Mouse (Mus musculus): ENCODE measurements around the gene Uba6. TPM values are rescaled to one million over a fixed set of nuclear protein-coding genes. Genes with fewer than 3 reads are reported as not detected.
A peak's percentile ranks its signal among the peaks of the same experiment; 100 is the strongest.

Gene Uba6
- 18.7 and 19.5 TPM in 2 replicates for polyA plus RNA-seq (2014; fragmentation: Nextera tagmentation; extraction: Ambion mirVana)

- DNase-seq (ENCODE audit: low spot score) (peak; percentile 99), ATAC-seq (ENCODE audit: low read depth) (peak; percentile 100)
- Histone ChIP-seq H3K4me3 (ENCODE audit: low read depth, low read length) (peak within 1 kb of the TSS; percentile 84), H3K9me3 (ENCODE audit: control insufficient read depth, low read length) (no peaks in the 10 kb centered on the region), H3K9ac (ENCODE audit: low read depth, low read length) (peak within 1 kb of the TSS; percentile 86), H3K36me3 (ENCODE audit: control insufficient read depth, insufficient read depth, low read length) (peaks cover 8% of the 10 kb centered on the region; the same call in 1 of the 2 replicates), H3K27me3 (replicated peaks; ENCODE audit: control insufficient read depth, insufficient read depth, low read length) (no peaks in the 10 kb centered on the region), H3K27ac (replicated peaks; ENCODE audit: low read depth, low read length) (peak within 1 kb of the TSS; percentile 96), H3K4me2 (ENCODE audit: low read depth, low read length) (peak within 1 kb of the TSS; percentile 66), H3K4me1 (ENCODE audit: control insufficient read depth, insufficient read depth, low read length) (peaks cover 7% of the 10 kb centered on the region)
- WGBS: under 1% methylated on average over 38 of the region's 67 CpGs
Measured at GRCm38 (mm10) chr5:86172449-86173161, at the start of gene Uba6. Gene Uba6 (minus strand): TSS chr5:86172803.

DNA sequence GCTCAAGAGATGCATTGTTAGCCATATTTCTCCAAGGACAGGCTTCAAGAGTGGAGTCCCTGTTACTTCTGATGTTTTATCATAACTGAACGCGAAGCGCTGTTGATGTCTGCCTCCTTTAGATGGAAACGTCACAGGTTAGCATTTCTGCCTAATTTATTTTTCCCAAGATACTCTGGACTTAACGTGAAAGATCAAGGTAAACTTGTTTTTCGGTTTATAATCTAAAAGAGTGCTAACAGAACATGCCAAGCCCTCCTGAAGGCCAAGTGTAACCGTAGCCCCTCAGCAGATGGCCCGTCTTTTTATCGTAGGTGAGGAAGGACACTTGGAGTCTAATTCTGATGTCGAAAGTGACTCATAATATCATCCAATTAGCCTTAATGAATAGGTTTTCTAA is 25.2 kb upstream of the Uba6 start, which contains the start of gene Gnrhr:
Gnrhr (minus strand) TSS at position 101 of the 400 bp plus-strand sequence.
- DNase-seq (ENCODE audit: low spot score) (no peak), ATAC-seq (ENCODE audit: low read depth) (no peak)
- H3K9me3 ChIP-seq (ENCODE audit: control insufficient read depth, low read length): no peaks in the 10 kb centered on the region
- no peaks in the 10 kb centered on the region for H3K4me1 ChIP-seq (ENCODE audit: control insufficient read depth, insufficient read depth, low read length)
- H3K4me2 ChIP-seq (ENCODE audit: low read depth, low read length): no peak within 1 kb of the TSS
- H3K9ac ChIP-seq (ENCODE audit: low read depth, low read length): no peak within 1 kb of the TSS
- H3K27me3 ChIP-seq (replicated peaks; ENCODE audit: control insufficient read depth, insufficient read depth, low read length): no peaks in the 10 kb centered on the region
- H3K36me3 ChIP-seq (ENCODE audit: control insufficient read depth, insufficient read depth, low read length): no peaks in the 10 kb centered on the region
- H3K27ac ChIP-seq (replicated peaks; ENCODE audit: low read depth, low read length): no peak within 1 kb of the TSS
- 90% methylated on average over 10 of the region's 10 CpGs for WGBS
- no peak within 1 kb of the TSS for H3K4me3 ChIP-seq (ENCODE audit: low read depth, low read length)

GRCm38 (mm10) chr5:86191356-86191755 is 18.8 kb upstream of the Uba6 start:
- Histone ChIP-seq H3K27me3 (replicated peaks; ENCODE audit: control insufficient read depth, insufficient read depth, low read length) (no peaks in the 10 kb centered on the region), H3K4me3 (ENCODE audit: low read depth, low read length) (no peak overlapping the region), H3K9me3 (ENCODE audit: control insufficient read depth, low read length) (no peaks in the 10 kb centered on the region), H3K4me2 (ENCODE audit: low read depth, low read length) (no peak overlapping the region), H3K9ac (ENCODE audit: low read depth, low read length) (no peak overlapping the region), H3K4me1 (ENCODE audit: control insufficient read depth, insufficient read depth, low read length) (no peaks in the 10 kb centered on the region), H3K27ac (replicated peaks; ENCODE audit: low read depth, low read length) (no peak overlapping the region), H3K36me3 (ENCODE audit: control insufficient read depth, insufficient read depth, low read length) (no peaks in the 10 kb centered on the region)
- DNase-seq (ENCODE audit: low spot score) (peak; percentile 67), ATAC-seq (ENCODE audit: low read depth) (no peak)
- WGBS: 15% methylated on average over 4 of the region's 4 CpGs

- Histone ChIP-seq H3K27me3 (replicated peaks; ENCODE audit: control insufficient read depth, insufficient read depth, low read length) (no peaks in the 10 kb centered on the region), H3K27ac (replicated peaks; ENCODE audit: low read depth, low read length) (no peak overlapping the region), H3K4me3 (ENCODE audit: low read depth, low read length) (no peak overlapping the region), H3K9ac (ENCODE audit: low read depth, low read length) (no peak overlapping the region), H3K9me3 (ENCODE audit: control insufficient read depth, low read length) (no peaks in the 10 kb centered on the region), H3K4me2 (ENCODE audit: low read depth, low read length) (no peak overlapping the region), H3K36me3 (ENCODE audit: control insufficient read depth, insufficient read depth, low read length) (no peaks in the 10 kb centered on the region), H3K4me1 (ENCODE audit: control insufficient read depth, insufficient read depth, low read length) (no peaks in the 10 kb centered on the region)
- no peak for ATAC-seq (ENCODE audit: low read depth)
- DNase-seq (ENCODE audit: low spot score): peak; percentile 54
- 23% methylated on average over 5 of the region's 5 CpGs for WGBS
Measured at GRCm38 (mm10) chr5:86190770-86191169, 18.2 kb upstream of the Uba6 start.

DNA sequence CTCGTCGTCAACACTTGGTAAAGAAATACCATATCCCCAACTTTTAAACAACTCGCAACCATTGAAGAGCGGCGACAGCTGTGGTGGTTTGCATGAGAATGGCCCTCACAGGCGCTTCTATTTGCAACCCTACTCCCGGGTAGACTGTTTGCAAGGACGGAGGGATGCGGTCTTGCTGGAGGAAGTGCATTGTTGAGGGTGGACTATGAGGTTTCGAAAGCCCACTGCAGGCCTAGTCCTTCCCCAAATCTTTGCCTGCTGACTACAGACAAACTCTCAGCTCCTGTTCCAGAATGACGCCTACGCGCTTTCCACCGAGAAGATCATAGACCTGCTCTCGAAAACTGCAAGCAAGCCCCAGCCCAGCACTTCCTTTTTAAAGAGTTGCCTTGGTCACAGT is 17.7 kb upstream of the Uba6 start:
- Histone ChIP-seq H3K27me3 (replicated peaks; ENCODE audit: control insufficient read depth, insufficient read depth, low read length) (no peaks in the 10 kb centered on the region), H3K4me2 (ENCODE audit: low read depth, low read length) (no peak overlapping the region), H3K9me3 (ENCODE audit: control insufficient read depth, low read length) (no peaks in the 10 kb centered on the region), H3K4me3 (ENCODE audit: low read depth, low read length) (no peak overlapping the region), H3K36me3 (ENCODE audit: control insufficient read depth, insufficient read depth, low read length) (no peaks in the 10 kb centered on the region), H3K27ac (replicated peaks; ENCODE audit: low read depth, low read length) (no peak overlapping the region), H3K4me1 (ENCODE audit: control insufficient read depth, insufficient read depth, low read length) (no peaks in the 10 kb centered on the region), H3K9ac (ENCODE audit: low read depth, low read length) (no peak overlapping the region)
- ATAC-seq (ENCODE audit: low read depth) (no peak), DNase-seq (ENCODE audit: low spot score) (no peak)
- WGBS: 49% methylated on average over 15 of the region's 15 CpGs

DNA sequence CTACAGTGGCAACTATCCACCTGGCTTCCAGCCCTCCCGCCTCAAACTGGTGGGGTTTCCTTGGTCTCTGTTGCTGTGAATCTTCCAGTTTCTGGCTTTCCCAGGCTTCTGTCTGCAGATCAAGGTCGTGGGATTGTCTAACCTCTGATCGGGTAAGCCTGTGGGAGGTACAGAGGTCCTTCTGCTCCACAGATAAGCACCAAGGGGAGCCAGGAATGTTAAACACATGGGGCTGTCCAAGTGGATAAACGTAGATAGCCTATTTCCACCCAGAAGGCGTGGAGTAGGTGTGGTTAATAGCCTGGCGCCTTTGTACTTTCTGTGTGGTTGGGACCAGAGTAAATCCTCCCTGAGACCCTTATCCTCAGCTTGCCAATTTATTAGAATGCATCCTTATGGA is 14.8 kb upstream of the Uba6 start:
- Histone ChIP-seq H3K4me1 (ENCODE audit: control insufficient read depth, insufficient read depth, low read length) (no peaks in the 10 kb centered on the region), H3K4me3 (ENCODE audit: low read depth, low read length) (no peak overlapping the region), H3K4me2 (ENCODE audit: low read depth, low read length) (no peak overlapping the region), H3K36me3 (ENCODE audit: control insufficient read depth, insufficient read depth, low read length) (no peaks in the 10 kb centered on the region), H3K9me3 (ENCODE audit: control insufficient read depth, low read length) (no peaks in the 10 kb centered on the region), H3K27ac (replicated peaks; ENCODE audit: low read depth, low read length) (no peak overlapping the region), H3K27me3 (replicated peaks; ENCODE audit: control insufficient read depth, insufficient read depth, low read length) (no peaks in the 10 kb centered on the region), H3K9ac (ENCODE audit: low read depth, low read length) (no peak overlapping the region)
- DNase-seq (ENCODE audit: low spot score) (no peak), ATAC-seq (ENCODE audit: low read depth) (no peak)
- 74% methylated on average over 6 of the region's 6 CpGs for WGBS

- DNase-seq (ENCODE audit: low spot score) (no peak), ATAC-seq (ENCODE audit: low read depth) (no peak)
- WGBS: 50% methylated on average over 2 of the region's 2 CpGs
- Histone ChIP-seq H3K9me3 (ENCODE audit: control insufficient read depth, low read length) (no peaks in the 10 kb centered on the region), H3K4me3 (ENCODE audit: low read depth, low read length) (no peak overlapping the region), H3K4me2 (ENCODE audit: low read depth, low read length) (no peak overlapping the region), H3K4me1 (ENCODE audit: control insufficient read depth, insufficient read depth, low read length) (peaks cover 7% of the 10 kb centered on the region), H3K27me3 (replicated peaks; ENCODE audit: control insufficient read depth, insufficient read depth, low read length) (no peaks in the 10 kb centered on the region), H3K27ac (replicated peaks; ENCODE audit: low read depth, low read length) (no peak overlapping the region), H3K9ac (ENCODE audit: low read depth, low read length) (no peak overlapping the region), H3K36me3 (ENCODE audit: control insufficient read depth, insufficient read depth, low read length) (no peaks in the 10 kb centered on the region)
Measured at GRCm38 (mm10) chr5:86173778-86174177, 1.2 kb upstream of the Uba6 start.

DNA sequence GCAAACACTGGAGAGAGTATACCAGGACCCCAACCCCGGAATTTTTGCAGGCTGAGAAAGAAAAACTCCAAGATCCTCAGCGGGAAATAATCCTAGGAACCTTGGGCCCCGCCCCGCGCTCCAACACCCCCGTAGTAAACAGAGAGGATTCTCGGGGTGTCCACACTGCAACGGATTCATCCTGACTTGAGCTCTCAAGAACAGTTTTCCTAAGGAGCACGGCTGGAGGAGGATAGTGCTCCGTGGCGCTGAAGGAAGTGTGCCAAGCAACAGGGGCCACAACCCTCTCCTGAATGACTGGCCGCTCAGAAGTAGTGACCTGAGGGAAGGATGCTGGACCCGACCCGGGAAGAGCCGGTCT is 535 bp downstream of the Uba6 start:
- H3K9ac ChIP-seq (ENCODE audit: low read depth, low read length): peak overlapping the region; percentile 86
- WGBS: under 1% methylated on average over 12 of the region's 15 CpGs
- peak overlapping the region; percentile 84 for H3K4me3 ChIP-seq (ENCODE audit: low read depth, low read length)
- peaks cover 7% of the 10 kb centered on the region for H3K4me1 ChIP-seq (ENCODE audit: control insufficient read depth, insufficient read depth, low read length)
- DNase-seq (ENCODE audit: low spot score): no peak
- H3K27me3 ChIP-seq (replicated peaks; ENCODE audit: control insufficient read depth, insufficient read depth, low read length): no peaks in the 10 kb centered on the region
- peak overlapping the region; percentile 96 for H3K27ac ChIP-seq (replicated peaks; ENCODE audit: low read depth, low read length)
- H3K9me3 ChIP-seq (ENCODE audit: control insufficient read depth, low read length): no peaks in the 10 kb centered on the region
- H3K36me3 ChIP-seq (ENCODE audit: control insufficient read depth, insufficient read depth, low read length): peaks cover 8% of the 10 kb centered on the region; the same call in 1 of the 2 replicates
- no peak for ATAC-seq (ENCODE audit: low read depth)
- peak overlapping the region; percentile 66 for H3K4me2 ChIP-seq (ENCODE audit: low read depth, low read length)

GRCm38 (mm10) chr5:86129828-86130227 is 42.8 kb downstream of the Uba6 start:
- Histone ChIP-seq H3K4me1 (ENCODE audit: control insufficient read depth, insufficient read depth, low read length) (no peaks in the 10 kb centered on the region), H3K4me3 (ENCODE audit: low read depth, low read length) (no peak overlapping the region), H3K27me3 (replicated peaks; ENCODE audit: control insufficient read depth, insufficient read depth, low read length) (no peaks in the 10 kb centered on the region), H3K27ac (replicated peaks; ENCODE audit: low read depth, low read length) (no peak overlapping the region), H3K36me3 (ENCODE audit: control insufficient read depth, insufficient read depth, low read length) (peaks cover 39% of the 10 kb centered on the region), H3K4me2 (ENCODE audit: low read depth, low read length) (no peak overlapping the region), H3K9me3 (ENCODE audit: control insufficient read depth, low read length) (no peaks in the 10 kb centered on the region), H3K9ac (ENCODE audit: low read depth, low read length) (no peak overlapping the region)
- ATAC-seq (ENCODE audit: low read depth): no peak
- no peak for DNase-seq (ENCODE audit: low spot score)
